Mouse (Mus musculus) spleen, postnatal 4 days (tissue): ENCODE measurements around the gene Scn1b.

Experiments used
- DNase-seq, 2 experiments: peaks; one replicate each; pipeline ENCODE4 v3.0.0; 2022; ENCODE audit warnings: low spot score in 2 of 2

Gene Scn1b

DNA sequence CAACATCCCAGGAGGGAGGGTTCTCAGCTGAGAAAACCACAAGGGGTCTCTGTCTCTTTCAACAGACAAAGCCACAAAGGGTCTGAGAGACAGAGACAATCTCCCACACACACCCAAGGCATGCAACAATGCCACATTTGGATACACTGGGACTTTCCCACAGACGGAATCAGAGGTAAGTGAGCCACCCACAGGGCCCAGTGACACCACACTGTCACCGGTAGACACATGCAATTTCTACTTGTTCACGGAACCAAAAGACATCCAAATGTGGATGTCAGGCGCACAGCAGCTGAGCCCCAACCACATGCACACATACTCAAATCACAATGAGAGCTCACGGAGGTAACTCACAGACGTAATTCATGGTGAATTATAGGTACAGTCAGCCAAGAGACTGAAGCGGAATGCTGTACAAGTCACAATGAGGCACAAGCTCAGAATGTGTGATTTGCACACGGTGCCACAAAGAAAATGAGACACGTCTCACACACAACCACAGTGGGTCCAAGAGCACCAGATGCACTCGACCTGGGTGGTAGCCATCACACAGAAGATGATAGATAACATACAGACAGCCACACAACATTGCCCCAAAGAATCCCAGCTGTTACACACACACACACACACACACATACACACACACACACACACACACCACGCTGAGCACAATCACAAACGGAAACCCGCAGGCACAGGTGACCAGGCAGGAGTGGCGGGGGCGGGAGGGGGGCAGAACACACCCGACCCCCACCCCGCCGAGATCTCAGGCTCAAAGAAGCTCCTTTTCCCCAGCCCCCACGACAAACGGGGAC, 23.2 kb upstream of the Scn1b start:
- no peak for DNase-seq

DNA sequence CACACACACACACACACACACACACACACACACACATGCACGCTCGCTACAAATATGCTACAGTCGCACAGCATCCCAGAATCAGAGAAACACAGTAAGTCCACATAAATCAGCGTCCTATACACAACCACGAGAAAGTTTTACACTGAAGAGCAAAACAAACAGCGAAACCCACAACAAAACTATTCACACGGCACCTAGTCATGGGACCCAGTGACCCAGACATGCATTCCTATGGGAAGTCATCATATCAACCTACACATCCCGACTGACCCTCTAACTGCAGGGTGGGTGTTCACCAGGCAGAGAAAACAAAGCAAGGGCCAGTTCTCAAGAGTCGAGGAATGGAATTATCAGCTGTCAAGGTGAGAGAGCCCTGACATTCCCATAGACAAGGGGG, 22.5 kb upstream of the Scn1b start:
- no peak for DNase-seq

DNA sequence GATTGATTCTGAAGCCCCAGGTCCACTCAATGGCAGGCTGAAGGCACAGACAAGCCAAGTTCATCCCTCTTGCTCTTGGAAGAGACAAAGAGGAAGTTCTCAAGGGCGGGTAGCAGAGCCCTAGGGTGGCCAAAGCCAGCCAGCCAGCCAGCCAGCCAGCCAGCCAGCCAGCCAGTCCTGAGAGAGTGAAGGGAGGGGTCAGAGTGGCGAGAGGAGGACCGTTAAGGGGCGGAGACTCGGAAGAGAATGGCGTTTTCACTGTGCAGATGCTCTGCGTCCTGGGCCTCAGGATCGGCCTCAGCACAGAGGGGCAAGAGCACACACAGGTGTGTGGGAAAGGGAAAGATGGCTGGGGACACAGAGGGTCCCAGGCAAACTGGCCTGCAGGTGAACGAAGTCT, 22.0 kb upstream of the Scn1b start:
- peak; percentile 64 to 76 for DNase-seq

DNA sequence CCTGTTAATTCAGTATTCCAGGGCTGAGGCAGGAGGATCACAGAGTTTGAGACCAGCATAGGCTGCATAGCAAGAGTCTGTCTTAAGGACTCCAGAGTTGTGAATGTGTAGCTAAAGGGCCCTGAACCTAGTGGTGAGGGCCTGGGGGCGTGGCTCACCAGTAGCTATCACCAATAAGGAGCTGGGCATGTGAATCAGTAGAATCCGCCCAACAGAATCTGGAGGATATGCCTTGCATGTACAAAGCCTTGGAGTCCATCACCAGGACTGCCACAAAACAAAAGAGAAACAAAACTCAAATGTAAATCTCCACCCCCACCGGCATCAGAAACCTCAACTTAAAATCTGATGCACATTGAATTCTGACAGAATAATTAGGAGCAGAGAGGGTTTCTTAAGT, 21.3 kb upstream of the Scn1b start:
- no peak for DNase-seq

DNA sequence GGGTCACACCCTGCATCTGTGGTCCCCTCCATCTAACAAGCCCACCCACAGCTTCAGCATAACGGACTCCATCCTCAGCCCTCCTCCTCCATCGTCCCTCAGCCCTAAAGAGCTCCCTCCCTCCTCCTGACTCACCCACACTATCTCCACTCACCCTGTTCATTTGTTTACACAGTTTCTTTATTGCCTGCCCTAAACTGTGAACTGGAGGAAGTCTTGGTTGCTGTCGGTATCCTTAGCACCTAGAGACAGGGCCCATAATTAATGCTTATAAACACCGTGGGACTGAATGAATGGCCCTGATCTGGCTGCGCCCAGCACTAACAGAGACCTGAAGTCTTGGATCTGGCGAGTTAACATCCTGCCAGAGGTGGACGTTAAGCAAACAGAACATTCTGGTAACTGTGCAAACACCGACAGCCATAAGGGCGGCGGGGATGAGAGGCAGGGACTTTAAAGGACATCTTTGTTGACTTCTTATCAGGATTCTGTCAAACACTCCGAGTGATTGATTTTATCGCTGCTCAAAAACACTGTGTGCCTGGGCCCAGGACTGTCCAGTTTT, 18.9 kb upstream of the Scn1b start:
- DNase-seq: no peak

DNA sequence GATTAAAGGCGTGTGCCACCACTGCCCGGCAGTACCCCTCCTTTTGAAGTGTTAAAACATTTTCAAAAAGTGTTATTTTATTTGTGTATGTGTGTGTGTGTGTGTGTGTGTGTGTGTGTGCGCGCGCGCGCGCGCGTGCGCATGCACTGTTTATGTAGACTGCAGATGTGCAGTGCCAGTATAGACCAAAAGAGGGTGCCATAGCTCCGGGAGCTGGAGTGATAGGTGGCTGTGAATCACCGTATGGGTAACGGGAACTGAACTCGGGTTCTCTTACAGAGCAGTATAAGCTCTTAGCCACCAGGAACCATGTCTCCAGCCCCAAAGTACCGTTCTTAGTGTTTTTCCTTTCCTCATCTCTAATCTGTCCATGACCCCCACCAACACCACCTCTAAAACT, 18.1 kb upstream of the Scn1b start:
- no peak for DNase-seq

DNA sequence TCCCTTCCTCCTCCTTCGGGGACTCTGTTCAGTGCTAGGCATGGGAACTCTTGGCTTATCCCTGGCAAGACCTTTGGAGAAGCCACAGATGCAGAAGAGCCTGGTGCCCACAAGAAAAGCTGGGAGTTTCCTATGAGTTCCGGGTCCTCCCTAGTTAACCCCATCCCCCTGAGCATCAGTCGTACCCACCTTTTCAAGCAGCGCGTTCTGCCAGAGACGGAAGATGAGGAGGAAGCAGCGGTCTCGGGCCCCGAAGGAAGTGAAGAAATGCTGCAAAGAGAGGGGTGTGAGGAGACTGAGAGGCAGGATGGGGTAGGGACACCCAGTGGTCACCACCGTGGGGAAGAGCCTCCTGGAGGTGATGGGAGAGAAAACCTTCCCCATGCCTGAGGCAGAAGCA, 14.1 kb upstream of the Scn1b start:
- DNase-seq: no peak

DNA sequence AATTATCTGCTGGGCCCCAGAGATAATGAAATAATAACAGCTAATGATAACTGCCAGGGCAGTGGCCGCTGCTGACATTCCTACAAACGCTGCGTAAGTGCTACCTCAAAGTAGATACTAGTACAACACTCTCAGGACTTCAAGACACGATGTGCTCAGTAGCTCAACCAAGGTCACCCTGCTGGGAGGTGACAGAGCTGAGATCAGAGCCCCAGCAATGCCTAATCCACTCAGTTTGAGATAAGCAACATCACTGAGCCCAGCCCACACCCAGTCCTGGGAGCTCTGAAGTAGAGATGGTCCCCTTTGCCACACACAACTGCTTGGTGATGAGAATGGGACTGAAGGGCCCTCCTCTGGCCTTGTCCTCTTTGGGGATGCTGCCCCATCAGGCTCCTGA, 13.5 kb upstream of the Scn1b start:
- DNase-seq: no peak

DNA sequence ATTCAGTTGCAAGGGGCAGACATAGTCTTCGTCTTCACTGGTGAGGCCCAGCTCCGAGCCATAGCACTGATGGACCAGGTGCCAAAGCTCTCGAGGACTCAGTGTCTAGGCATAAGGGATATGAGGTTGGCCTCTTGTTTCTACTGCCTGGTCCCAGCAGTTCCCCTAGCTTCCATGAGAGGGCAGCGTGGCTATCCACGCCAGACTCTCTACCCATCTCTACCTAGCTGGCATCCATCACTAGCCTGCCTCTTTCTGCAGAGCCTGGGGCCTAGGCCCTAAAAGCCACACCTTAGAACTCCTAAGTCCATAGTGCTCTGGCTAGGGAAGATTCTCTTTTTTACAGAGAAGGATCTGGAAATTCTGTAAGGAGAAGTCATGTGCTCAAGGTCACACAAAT, 13.0 kb upstream of the Scn1b start:
- peak; percentile 64 to 81 for DNase-seq

DNA sequence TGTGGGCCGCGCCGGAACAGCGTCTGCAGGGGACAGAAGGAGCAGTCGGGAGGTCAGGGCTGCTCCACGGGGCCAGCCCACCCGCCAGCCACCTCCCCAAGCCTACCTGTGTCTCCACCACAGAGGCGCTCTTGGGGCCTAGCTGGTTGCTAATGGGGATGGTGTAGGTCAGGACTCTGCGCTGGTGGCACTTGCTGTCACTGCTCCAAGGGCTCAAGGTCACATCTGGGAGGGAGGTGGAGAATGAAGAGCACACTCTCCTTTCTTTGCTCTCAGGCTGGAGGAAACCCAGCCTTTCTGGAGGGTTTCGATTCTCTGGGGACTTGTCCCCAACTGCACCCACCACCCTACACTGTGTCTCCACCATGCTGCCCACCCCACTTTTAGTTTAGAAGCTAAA, 8.9 kb upstream of the Scn1b start:
- no peak for DNase-seq

DNA sequence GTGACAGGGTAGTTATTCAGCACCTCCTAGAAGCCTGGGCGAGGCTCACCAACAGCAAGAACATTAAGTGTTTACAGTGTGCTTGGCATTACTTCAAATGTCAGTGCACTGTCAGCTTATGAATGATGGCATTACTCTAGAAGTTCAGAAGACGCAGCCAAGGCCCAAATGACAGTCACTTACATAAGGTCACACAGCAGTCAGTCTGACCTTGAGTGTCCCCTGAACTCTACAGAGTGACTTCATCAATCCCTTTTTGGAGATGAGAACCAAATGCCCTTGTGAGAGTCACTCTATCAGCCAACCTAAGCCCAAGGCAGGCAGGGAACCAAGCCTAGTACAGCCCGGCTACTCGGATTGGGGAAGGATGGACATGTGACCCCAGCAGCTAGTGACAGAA, 5.1 kb upstream of the Scn1b start:
- DNase-seq: no peak

DNA sequence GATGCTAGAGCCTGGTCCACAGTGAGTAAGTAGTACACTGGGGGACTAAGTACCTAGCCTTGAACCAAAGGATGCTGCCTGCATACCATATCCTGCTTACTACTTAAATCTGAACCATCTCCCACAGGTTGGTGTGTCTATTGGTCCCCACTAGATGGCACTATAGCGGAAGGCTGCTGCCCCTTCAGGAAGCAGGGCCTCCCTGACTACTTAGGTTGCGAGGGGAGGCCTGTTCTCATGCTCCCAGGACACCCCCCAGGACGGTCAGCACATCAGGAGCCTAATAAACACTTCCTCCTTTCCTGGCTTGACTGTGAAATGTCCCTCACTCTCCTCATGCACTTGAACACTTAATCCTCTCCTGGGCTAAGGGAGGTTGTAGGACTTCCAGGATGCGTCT, 4.0 kb upstream of the Scn1b start:
- DNase-seq: no peak

DNA sequence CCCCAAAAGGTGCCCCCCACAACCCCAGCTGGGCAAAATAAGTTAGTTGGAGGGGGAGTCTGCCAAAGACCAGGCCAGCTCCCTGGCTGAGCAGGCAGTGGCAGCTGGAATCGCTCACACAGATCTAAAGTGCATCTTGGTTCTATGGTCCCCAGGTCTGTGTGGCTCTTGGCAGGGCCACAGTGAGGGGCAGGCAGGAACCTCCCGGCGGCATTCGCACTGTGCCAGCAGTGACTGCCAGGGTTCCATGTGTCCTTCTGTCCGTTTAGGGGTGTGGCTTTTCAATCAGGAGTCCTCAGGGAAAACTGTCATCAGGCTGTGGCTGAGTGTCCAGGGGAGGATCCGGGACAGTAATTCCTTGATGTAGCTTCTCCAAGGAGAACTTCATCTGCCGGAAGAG, 3.4 kb upstream of the Scn1b start:
- no peak for DNase-seq

DNA sequence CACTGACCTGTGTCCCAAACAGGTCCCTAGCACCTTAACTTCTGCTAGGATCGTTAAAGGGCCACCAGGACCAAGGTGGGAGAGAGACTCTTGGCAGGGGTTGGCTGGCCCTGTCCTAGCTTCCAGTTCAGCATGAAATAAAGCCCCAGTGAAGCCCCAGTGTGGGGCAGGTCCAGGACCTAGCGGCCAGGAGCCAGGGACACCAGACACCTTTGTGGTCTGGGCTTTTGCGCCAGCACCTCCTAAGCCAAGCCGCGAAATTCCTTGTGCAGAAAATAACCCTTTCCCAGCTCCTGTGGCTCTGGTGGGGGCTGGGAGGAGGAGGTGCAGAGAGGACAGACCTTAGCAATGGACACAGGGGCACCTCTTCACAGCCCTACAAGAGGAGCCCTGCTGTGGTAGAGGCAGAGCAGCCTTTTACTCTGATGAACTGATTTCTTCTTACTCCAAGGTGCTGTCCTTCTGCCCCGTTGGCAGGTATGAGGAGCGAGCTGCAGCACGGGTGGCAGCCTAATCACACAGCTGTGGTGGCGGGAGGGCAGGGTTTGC, 1.4 kb upstream of the Scn1b start:
- DNase-seq: no peak

DNA sequence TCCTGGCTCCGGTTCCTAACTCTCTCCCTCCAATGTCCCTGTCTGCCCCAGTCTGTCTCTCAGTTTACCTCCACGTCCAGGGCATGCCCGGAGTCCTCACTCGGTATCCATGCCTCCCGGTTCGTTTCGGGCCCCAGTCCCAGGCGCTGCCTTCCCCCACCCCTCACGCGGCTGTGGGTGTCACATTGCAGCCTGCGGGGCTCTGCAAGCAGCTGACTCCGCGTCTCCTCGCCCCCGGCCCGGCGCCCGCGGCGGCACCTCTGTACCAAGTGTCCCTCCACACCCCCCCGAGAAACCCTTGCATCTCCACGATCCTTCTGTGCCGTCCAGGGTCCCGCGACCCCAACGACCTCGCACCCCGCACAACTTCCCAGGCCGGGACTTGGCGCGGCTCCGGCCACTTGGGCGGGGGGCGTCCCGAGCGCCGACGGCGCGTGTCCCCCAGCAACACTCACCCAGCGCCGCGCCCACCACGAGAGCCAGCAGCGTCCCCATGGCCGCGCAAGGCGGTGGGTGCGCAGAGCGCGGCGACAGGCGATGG, 522 bp downstream of the Scn1b start:
- no peak for DNase-seq

DNA sequence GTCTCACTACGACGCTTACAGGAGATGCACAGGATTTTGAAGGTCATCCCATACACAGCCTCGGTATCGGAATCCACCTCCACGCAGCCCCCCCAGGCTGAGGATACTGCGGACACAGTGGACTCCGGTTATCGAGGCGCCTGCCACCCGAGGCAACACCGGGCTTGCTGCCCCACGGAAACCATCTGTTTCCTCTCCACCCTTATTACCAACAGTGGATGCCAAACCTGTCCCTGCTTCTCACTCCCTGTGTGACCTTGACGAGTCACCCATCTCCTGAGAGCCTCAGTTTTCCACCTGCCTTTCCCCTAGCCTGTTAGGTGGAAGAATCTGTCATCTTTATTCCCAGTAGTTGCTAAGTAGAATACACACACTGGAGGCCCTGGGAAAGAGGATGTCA, 1.7 kb downstream of the Scn1b start:
- no peak for DNase-seq

DNA sequence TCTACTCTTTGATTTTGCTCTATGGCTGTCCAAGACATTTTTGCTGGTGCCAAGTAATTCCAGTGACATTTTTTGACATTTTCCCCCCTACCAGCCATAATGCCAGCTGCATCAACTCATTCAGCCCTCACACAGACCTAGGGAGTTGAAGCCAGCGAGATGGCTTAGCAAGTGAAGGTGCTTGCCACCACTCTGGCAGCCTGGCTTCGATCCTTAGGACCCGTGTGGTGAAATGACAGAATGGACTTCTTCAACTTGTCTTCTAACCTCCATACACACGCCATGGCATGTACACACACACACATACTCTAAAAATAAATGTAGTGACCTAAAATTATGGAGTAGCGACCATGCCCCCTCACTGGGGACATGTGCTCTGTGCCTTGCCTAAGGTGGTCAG, 2.4 kb downstream of the Scn1b start:
- no peak for DNase-seq

DNA sequence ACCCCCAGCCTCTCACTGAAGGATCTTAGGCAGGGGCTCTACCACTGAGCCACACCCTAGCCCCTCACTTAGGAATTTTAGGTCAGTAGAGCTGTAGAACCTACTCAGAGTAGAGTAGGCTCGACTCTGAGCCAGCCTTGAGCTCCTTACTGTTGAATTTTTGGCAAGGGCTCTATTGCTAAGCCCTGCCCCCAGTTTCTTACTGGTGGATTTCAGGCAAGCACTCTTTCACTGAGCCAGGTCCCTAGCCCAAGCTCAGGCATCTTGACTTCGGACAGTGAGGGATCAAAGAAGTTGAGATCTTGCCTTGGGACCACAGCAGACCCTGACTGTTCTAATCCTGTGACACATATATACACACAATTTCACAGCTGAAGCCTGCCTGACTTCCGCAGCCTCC, 3.1 kb downstream of the Scn1b start:
- no peak for DNase-seq

DNA sequence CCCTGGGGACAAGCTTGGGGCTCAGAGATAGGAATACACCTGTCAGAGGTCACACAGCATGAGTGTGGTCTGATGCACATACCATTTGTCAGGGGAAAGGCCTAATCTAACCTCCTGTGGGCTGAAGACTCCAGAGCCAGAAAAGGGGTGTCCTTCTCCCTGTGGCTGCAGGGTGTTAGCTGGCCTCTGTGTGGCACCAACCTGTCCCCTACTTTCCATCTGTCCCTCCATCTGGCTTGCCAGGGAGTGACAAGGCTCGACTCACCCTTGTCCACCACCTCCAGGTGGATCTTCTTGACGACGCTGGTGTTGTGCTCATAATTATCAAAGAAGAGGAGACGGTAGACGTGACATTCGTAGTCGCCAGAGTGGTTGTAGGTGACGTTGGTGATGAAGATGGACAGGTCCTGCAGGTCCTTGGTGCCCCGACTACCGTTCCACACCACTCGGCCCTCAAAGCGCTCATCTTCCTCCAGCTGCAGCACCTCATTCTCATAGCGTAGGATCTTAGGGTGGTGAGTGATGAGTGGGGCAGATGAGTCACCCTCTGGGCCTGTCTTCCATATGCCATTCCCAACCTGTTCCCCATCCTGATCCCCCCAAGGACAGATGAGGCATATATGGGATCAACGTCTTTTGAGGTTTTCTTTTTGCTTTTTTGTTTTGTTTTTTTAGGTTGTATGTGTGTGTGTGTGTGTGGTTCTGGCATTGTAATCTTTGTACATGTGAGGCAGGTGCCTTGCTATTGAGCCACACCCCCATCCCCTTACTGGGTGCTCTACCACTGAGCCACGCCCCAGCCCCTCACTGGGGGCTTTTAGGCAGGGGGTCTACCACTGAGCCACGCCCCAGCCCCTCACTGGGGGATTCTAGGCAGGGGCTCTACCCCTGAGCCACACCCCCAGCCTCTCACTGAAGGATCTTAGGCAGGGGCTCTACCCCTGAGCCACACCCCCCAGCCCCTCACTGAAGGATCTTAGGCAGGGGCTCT, 3.9 kb downstream of the Scn1b start:
- DNase-seq: no peak

DNA sequence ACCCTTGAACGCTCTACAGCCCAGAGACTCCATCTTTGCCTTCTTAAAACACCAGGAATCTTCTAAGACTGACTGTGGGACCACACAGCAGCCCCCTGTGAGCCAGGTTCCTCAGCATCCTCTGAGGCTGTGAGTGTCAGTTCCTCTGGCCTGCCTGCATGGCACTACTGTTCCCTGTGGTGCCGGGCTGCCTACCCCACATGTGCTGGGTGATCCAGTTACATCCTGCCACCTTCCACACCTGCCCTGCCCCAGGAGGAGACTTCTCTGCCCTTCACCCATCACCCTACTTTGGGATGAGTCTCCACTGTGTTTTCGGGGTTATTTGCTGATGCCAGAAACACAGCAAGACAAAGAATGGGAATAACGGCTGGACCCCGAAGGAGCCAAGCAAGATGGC, 7.2 kb downstream of the Scn1b start:
- DNase-seq: no peak

DNA sequence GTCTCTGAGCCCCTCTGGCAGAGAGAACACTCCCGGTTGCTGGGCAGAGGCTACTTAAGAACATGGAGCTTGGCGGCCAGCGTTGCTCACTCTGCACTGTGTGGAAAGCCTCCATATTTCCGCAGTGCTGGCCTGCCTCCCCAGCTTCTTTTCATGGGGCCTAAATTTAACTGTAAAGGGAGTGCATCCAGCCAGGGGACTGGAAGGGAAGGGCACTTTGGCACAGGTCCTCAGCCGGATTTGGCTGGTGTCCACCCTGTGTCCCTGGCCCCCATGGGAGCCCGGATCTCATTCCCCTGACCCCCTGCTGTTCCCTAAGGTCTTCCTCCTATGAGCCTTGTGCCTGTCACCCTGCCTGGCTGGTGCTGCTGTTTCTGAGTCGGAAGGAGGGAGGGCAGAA, 8.3 kb downstream of the Scn1b start:
- no peak for DNase-seq

DNA sequence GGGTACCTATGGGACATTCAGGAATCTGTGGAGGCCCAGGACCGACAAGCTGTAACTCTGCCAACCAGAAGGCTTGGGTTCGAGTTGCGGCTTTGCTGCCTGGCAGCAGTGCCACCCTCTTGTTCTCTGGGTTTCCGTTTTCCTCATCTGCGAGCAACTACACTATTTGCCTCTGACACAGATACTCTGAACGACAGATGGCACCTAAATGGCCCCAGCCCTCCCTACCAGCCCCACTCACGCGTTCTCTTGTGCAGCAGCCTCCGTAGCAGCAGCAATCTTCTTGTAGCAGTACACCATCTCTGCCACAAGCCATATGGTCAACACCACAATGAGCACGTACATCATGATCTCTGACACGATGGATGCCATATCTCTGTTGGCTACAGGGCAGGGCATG, 9.3 kb downstream of the Scn1b start:
- no peak for DNase-seq
